ENCODE assay signal across 18 mouse cellular contexts in the genomic region with DNA sequence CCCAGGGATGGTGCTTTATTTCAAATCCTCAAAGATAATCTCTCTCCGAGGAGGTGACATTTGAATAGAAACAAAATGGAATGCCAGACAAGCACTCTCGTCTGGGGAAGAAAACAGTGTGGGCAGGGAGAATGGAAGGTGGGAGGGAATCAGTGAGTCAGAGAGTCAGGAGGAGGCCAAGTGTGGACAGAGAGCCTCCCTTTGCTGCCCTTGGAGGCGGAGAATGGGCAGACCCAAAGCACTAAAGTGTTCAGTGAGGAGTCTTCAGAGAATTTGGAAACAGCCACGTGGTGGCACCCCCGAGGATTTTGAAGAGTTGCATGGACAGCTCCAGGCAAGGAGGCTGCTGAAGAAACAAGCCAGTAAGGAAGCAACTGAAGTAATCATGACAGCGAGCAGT.
DNase-seq lines count a peak whose midpoint lies in the region; ATAC-seq and TF ChIP-seq lines count a peak whose summit lies in the region.
"Had no signal": no experiment of that assay in that cellular context is flagged by ENCODE, and none has a peak within 500 bp of the region (broad histone marks: within the 10 kb centered on the region; RNA-seq: fewer than 3 reads in every experiment).

No protein-coding gene starts in this region.

- TF ChIP-seq CTCF in kidney, postnatal 0 days (IDR thresholded peaks at IDR 0.05; ENCODE audit: low read depth), result no peak
- no peak for TF ChIP-seq CTCF in left cerebral cortex, adult 2 months (IDR thresholded peaks at IDR 0.05)

- no peak overlapping the region for H3K4me3 ChIP-seq in kidney, postnatal 0 days (replicated peaks; ENCODE audit: low read depth, low read length)
- H3K4me3 ChIP-seq in left cerebral cortex, adult 2 months, result no peak overlapping the region
- H3K4me3 ChIP-seq: heart, embryonic 15.5 days; hindbrain, embryonic 13.5 days; liver, embryonic 15.5 days; midbrain, embryonic 15.5 days had no signal

- H3K27me3 ChIP-seq in kidney, postnatal 0 days (ENCODE audit: insufficient read depth, low read length), result no peaks in the 10 kb centered on the region
- H3K27me3 ChIP-seq: heart, embryonic 15.5 days; hindbrain, embryonic 13.5 days; liver, embryonic 15.5 days; midbrain, embryonic 15.5 days had no signal

- no peak overlapping the region for H3K9ac ChIP-seq in kidney, postnatal 0 days (ENCODE audit: low read depth, low read length)
- H3K9ac ChIP-seq: heart, embryonic 15.5 days; hindbrain, embryonic 13.5 days; liver, embryonic 15.5 days; midbrain, embryonic 15.5 days had no signal

- intact Hi-C loops in left cerebral cortex, adult 2 months (cut with DNase I), result loop anchor here (5.0 to 10.0 kb wide), 6 partner anchors 39 to 1106 kb away; partner anchors contain the start of gene Arpp21

- H3K4me2 ChIP-seq in kidney, postnatal 0 days (ENCODE audit: low read length), result no peak overlapping the region
- H3K4me2 ChIP-seq: heart, embryonic 15.5 days; hindbrain, embryonic 13.5 days; liver, embryonic 15.5 days; midbrain, embryonic 15.5 days had no signal

- H3K27ac ChIP-seq in kidney, postnatal 0 days, result no peak overlapping the region
- peak overlapping the region; percentile 87 for H3K27ac ChIP-seq in left cerebral cortex, adult 2 months
- H3K27ac ChIP-seq: heart, embryonic 15.5 days; hindbrain, embryonic 13.5 days; liver, embryonic 15.5 days; midbrain, embryonic 15.5 days had no signal

- no peaks in the 10 kb centered on the region for H3K36me3 ChIP-seq in kidney, postnatal 0 days (ENCODE audit: insufficient read depth, low read length)
- H3K36me3 ChIP-seq: G1E; heart, embryonic 15.5 days; hindbrain, embryonic 13.5 days; liver, embryonic 15.5 days; midbrain, embryonic 15.5 days had no signal

- 43% methylated on average over 6 of the region's 6 CpGs for WGBS in kidney, postnatal 0 days

- no peaks in the 10 kb centered on the region for H3K4me1 ChIP-seq in kidney, postnatal 0 days (replicated peaks; ENCODE audit: insufficient read depth, low read length)
- H3K4me1 ChIP-seq: heart, embryonic 15.5 days; liver, embryonic 15.5 days; midbrain, embryonic 15.5 days had no signal

- DNase-seq in frontal cortex, postnatal 10 days (ENCODE audit: low spot score in 2 of 2), result no peak
- DNase-seq in kidney, postnatal 0 days (ENCODE audit: low spot score), result peak; percentile 10
- DNase-seq in kidney, postnatal 36 days, result no peak
- peak; percentile 2 for DNase-seq in NIH3T3 (ENCODE audit: low read depth)
- peak; percentile 22 to 49 for DNase-seq in left cerebral cortex, adult 2 months (ENCODE audit: extremely low spot score in 1 of 2, low spot score in 2 of 2)
- DNase-seq in layer of hippocampus, adult 8-10 months (ENCODE audit: low spot score in 2 of 2), result no peak
- DNase-seq in cerebellum, adult 9-10 months, result no peak
- DNase-seq: cerebellum, adult 11 months; embryo, embryonic 11 days; lung, postnatal 4 days; retina, postnatal 1 day; thymus, postnatal 14 days had no signal

- H3K9me3 ChIP-seq in kidney, postnatal 0 days (replicated peaks; ENCODE audit: low read length), result no peaks in the 10 kb centered on the region
- H3K9me3 ChIP-seq: heart, embryonic 15.5 days; hindbrain, embryonic 13.5 days; midbrain, embryonic 15.5 days had no signal

- peak; percentile 56 for ATAC-seq in frontal cortex, adult (ENCODE audit: low TSS enrichment)
- 0 out of 2 replicates have a peak, but pooled peaks have one; percentile 36 for ATAC-seq in kidney, postnatal 0 days (replicated peaks; ENCODE audit: low FRiP score, low read depth)
- ATAC-seq: midbrain, embryonic 15.5 days had no signal

Comparison
In these comparisons a context has a peak if more than half of its experiments do, and no peak if none do; other contexts are left out.
1. DNase-seq: peak in kidney, postnatal 0 days (single experiment), NIH3T3 (single experiment) and left cerebral cortex, adult 2 months (2 of 2); none in frontal cortex, postnatal 10 days (0 of 2), kidney, postnatal 36 days (0 of 2), layer of hippocampus, adult 8-10 months (0 of 2) and cerebellum, adult 9-10 months (single experiment).